Mouse (Mus musculus): ENCODE results near the gene Ube2v1. TPM values are rescaled to one million over a fixed set of nuclear protein-coding genes. Genes with fewer than 3 reads are reported as not detected.

Ube2v1 gene
- polyA plus RNA-seq, 1 experiment: 89.8 TPM

DNA sequence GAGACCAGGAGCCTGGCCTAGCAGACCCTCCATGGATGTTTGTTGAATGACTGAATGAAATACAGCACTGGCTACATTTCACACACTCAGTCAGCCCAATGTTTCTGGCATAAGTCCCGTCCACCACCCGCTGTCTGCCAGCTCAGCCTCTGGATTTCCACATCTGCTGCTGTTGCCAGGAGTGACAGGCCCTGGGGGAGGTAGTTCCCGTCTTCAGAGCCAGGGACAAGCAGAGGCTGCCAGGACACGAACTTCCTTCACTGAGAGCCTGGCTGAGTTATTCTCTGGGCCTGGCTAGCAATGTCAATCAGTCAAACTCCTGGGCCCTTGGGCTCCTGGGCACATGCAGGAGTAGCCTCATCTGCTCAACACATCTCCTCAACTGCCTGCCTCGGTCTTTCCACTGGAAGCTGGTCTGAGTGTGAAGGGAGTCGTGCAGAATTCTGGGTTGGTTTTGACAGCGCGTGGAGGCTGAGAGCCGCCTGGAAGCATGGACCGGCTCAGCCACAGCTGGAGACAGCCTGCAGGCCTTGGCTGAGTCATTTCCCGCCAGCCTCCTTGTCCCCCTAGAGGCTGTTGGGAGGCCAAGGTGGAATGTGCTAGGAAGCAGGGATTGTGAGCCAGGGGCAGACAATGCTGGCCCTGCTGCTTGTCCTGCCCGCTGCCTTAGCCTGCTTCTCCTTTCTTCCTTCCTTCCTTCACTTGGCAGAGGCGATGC is 61.8 kb downstream of the Ube2v1 start:
- no peak for TF ChIP-seq POLR2A (IDR thresholded peaks at IDR 0.05; ENCODE audit: low read depth, low read length)
- no peak for TF ChIP-seq CTCF (IDR thresholded peaks at IDR 0.05; ENCODE audit: extremely low read depth, insufficient read length, insufficient replicate concordance, low read depth, low read length)
- no peaks in the 10 kb centered on the region for H3K4me1 ChIP-seq (ENCODE audit: control insufficient read depth, insufficient read depth, insufficient read length, low read length)
- WGBS: 64% methylated on average over 13 of the region's 13 CpGs
- H3K27ac ChIP-seq (ENCODE audit: insufficient read depth, low read depth, low read length): peak overlapping the region; percentile 44
- H3K36me3 ChIP-seq (ENCODE audit: control insufficient read depth, insufficient read depth, low read length): no peaks in the 10 kb centered on the region
- H3K4me3 ChIP-seq (ENCODE audit: low read depth, low read length): no peak overlapping the region
- no peaks in the 10 kb centered on the region for H3K27me3 ChIP-seq (ENCODE audit: control insufficient read depth, insufficient read depth, low read length)

DNA sequence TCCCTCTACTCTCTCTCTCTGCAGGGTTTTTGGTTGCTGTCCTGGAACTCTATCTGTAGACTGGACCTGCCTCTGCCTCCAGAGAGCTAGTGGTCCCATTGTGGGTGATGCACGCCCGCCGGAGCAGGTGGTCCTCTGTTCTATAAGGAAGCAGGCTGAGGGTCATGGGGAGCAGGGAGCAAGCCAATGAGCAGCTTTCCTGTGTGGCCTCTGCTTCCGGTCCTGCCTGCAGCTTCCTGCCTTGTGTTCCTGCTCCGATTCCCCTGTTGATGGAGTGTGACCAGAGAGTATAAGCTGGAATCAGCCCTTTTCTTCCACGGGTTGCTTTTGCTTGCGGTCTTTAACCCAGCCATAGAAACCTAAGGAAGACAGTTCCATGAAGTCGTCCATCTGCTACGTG is 63.8 kb downstream of the Ube2v1 start:
- H3K4me3 ChIP-seq (ENCODE audit: low read depth, low read length): no peak overlapping the region
- no peaks in the 10 kb centered on the region for H3K27me3 ChIP-seq (ENCODE audit: control insufficient read depth, insufficient read depth, low read length)
- no peak overlapping the region for H3K27ac ChIP-seq (ENCODE audit: insufficient read depth, low read depth, low read length)
- TF ChIP-seq CTCF (IDR thresholded peaks at IDR 0.05; ENCODE audit: extremely low read depth, insufficient read length, insufficient replicate concordance, low read depth, low read length) (no peak), POLR2A (IDR thresholded peaks at IDR 0.05; ENCODE audit: low read depth, low read length) (no peak)
- H3K36me3 ChIP-seq (ENCODE audit: control insufficient read depth, insufficient read depth, low read length): no peaks in the 10 kb centered on the region
- H3K4me1 ChIP-seq (ENCODE audit: control insufficient read depth, insufficient read depth, insufficient read length, low read length): no peaks in the 10 kb centered on the region; the same call in 1 of the 2 replicates
- WGBS: 78% methylated on average over 9 of the region's 9 CpGs

DNA sequence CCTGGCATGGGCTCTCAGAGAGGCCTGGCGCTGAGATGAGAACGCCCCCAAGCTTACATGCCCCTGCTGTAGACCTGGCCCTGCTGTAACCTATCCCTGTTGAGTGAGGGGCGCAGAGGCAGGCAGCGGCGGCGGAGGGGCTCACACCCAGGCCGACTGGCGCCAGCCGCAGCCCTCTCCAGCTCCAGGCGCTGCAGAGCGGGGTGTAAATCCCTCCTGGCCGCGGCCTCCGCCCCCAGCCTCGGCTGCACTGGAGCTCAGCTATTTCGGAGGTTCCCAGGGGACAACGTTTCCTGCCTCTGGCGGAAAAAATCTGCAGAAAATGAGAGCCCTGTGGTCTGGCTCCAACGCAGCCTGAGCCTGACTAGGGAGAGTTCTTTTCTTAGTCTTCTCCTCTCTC is 66.2 kb downstream of the Ube2v1 start:
- no peak overlapping the region for H3K27ac ChIP-seq (ENCODE audit: insufficient read depth, low read depth, low read length)

DNA sequence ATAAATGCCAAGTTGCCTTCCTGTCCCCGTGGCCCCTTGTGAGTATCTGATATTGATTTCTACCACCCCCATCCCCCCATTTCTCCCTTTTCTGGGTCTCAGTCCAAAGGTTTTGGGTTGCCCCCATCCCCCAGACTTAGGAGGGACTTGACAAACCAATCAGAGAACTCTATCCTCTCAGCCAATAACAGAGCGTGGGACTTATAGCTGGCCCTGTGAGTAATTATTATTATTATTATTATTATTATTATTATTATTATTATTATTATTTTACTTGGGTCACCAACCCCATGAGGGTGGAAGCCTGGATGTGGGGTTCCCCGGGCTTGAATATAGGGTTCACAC is 66.6 kb downstream of the Ube2v1 start:
- 68% methylated on average over 3 of the region's 3 CpGs for WGBS

More for the DNA sequence above, 66.2 kb downstream of the Ube2v1 start:
- TF ChIP-seq CTCF (IDR thresholded peaks at IDR 0.05; ENCODE audit: extremely low read depth, insufficient read length, insufficient replicate concordance, low read depth, low read length) (no peak), POLR2A (IDR thresholded peaks at IDR 0.05; ENCODE audit: low read depth, low read length) (no peak)
- no peak overlapping the region for H3K4me3 ChIP-seq (ENCODE audit: low read depth, low read length)
- H3K36me3 ChIP-seq (ENCODE audit: control insufficient read depth, insufficient read depth, low read length): no peaks in the 10 kb centered on the region
- H3K4me1 ChIP-seq (ENCODE audit: control insufficient read depth, insufficient read depth, insufficient read length, low read length): no peaks in the 10 kb centered on the region; the same call in 1 of the 2 replicates
- H3K27me3 ChIP-seq (ENCODE audit: control insufficient read depth, insufficient read depth, low read length): no peaks in the 10 kb centered on the region
- 46% methylated on average over 19 of the region's 19 CpGs for WGBS

DNA sequence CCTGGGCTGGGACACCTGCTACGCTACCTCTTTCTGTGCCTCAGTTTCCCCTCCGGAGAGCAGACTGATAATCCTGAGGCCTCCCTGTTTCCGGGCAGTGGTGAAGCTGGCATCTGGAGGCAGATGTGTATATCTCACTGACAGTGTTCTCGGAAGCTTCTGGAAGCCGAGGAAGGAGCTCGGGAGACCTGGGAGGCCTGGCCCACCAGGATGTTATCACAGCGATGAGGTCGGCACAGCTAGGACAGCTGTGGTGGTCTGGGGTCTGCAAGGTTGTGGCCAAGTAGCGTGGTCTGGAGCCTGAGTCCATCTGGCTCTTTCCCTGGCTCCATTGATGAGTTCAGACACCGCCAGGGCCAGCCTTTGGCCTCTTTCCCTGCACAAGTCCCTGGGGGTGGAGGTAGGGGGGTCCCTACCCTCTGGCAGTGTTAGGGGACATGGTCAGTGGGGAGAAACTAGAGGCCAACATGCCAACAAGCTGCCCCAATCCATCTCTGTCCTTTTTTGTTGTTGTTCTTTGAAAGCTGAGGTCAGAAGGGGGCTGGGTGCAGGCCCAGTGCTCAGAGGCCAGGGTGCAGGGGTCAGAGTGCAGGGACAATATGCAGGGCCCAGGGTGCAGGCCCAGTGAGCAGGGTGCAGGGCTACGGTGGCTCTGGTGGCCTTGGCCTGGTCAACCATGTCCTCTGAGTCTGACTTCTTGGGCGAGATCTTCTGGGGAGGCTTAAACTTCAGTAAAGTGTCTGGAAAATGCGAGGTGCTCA is 67.2 kb downstream of the Ube2v1 start:
- WGBS: 86% methylated on average over 13 of the region's 13 CpGs
- Histone ChIP-seq H3K4me1 (ENCODE audit: control insufficient read depth, insufficient read depth, insufficient read length, low read length) (no peaks in the 10 kb centered on the region; the same call in 1 of the 2 replicates), H3K4me3 (ENCODE audit: low read depth, low read length) (no peak overlapping the region), H3K27me3 (ENCODE audit: control insufficient read depth, insufficient read depth, low read length) (no peaks in the 10 kb centered on the region; the same call in 1 of the 2 replicates), H3K27ac (ENCODE audit: insufficient read depth, low read depth, low read length) (no peak overlapping the region), H3K36me3 (ENCODE audit: control insufficient read depth, insufficient read depth, low read length) (no peaks in the 10 kb centered on the region)
- TF ChIP-seq CTCF (IDR thresholded peaks at IDR 0.05; ENCODE audit: extremely low read depth, insufficient read length, insufficient replicate concordance, low read depth, low read length) (no peak), POLR2A (IDR thresholded peaks at IDR 0.05; ENCODE audit: low read depth, low read length) (no peak)

More for the DNA sequence above, 66.6 kb downstream of the Ube2v1 start:
- Histone ChIP-seq H3K4me3 (ENCODE audit: low read depth, low read length) (no peak overlapping the region), H3K27ac (ENCODE audit: insufficient read depth, low read depth, low read length) (no peak overlapping the region), H3K36me3 (ENCODE audit: control insufficient read depth, insufficient read depth, low read length) (no peaks in the 10 kb centered on the region), H3K27me3 (ENCODE audit: control insufficient read depth, insufficient read depth, low read length) (no peaks in the 10 kb centered on the region), H3K4me1 (ENCODE audit: control insufficient read depth, insufficient read depth, insufficient read length, low read length) (no peaks in the 10 kb centered on the region; the same call in 1 of the 2 replicates)
- TF ChIP-seq POLR2A (IDR thresholded peaks at IDR 0.05; ENCODE audit: low read depth, low read length) (no peak), CTCF (IDR thresholded peaks at IDR 0.05; ENCODE audit: extremely low read depth, insufficient read length, insufficient replicate concordance, low read depth, low read length) (no peak)

DNA sequence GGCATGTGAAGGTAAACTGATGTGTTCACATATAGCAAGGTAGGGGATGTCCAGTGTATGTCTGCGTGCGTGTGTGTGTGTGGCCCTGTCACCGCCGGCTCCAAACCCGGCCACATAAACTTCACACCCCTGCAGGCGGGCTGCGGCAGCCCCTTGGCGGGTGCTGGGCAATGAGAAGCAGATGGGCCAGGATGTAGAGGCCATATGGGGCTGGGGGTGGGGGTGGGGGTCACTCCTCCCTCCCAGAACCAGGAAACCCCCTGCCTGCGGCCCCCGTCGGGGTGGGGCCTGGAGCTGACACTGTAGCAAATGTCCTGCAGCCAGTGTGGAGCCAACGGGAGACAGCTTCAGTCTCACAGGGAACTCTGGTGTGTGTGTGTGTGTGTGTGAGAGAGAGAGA is 68.2 kb downstream of the Ube2v1 start:
- H3K4me1 ChIP-seq (ENCODE audit: control insufficient read depth, insufficient read depth, insufficient read length, low read length): no peaks in the 10 kb centered on the region; the same call in 1 of the 2 replicates
- H3K27me3 ChIP-seq (ENCODE audit: control insufficient read depth, insufficient read depth, low read length): peaks cover 3% of the 10 kb centered on the region; the same call in 1 of the 2 replicates
- no peak for TF ChIP-seq CTCF (IDR thresholded peaks at IDR 0.05; ENCODE audit: extremely low read depth, insufficient read length, insufficient replicate concordance, low read depth, low read length)
- no peak for TF ChIP-seq POLR2A (IDR thresholded peaks at IDR 0.05; ENCODE audit: low read depth, low read length)
- H3K4me3 ChIP-seq (ENCODE audit: low read depth, low read length): no peak overlapping the region
- WGBS: 76% methylated on average over 12 of the region's 12 CpGs
- H3K27ac ChIP-seq (ENCODE audit: insufficient read depth, low read depth, low read length): no peak overlapping the region
- no peaks in the 10 kb centered on the region for H3K36me3 ChIP-seq (ENCODE audit: control insufficient read depth, insufficient read depth, low read length)

DNA sequence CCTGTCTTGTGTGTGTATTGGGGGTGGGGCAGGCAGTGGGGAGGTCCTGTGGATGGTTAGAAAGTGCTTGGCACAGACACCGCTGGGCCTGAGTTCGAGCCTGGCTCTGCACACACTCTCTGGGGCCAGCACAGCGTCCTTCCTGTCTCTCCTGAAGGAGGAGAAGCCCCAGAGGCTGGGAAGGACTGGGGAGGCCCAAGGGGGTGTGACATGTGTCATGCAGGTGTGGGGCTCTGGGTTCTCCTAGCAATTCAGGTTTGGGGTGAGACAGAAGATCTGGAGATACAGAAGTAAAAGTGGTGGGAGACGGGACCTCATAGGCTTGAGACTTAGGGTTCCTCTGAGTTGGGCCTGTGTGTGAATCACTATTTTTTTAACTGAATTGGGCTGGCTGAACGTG is 68.9 kb downstream of the Ube2v1 start:
- no peaks in the 10 kb centered on the region for H3K36me3 ChIP-seq (ENCODE audit: control insufficient read depth, insufficient read depth, low read length)
- H3K4me3 ChIP-seq (ENCODE audit: low read depth, low read length): no peak overlapping the region
- H3K27me3 ChIP-seq (ENCODE audit: control insufficient read depth, insufficient read depth, low read length): peaks cover 6% of the 10 kb centered on the region
- no peak for TF ChIP-seq CTCF (IDR thresholded peaks at IDR 0.05; ENCODE audit: extremely low read depth, insufficient read length, insufficient replicate concordance, low read depth, low read length)
- no peak for TF ChIP-seq POLR2A (IDR thresholded peaks at IDR 0.05; ENCODE audit: low read depth, low read length)
- no peak overlapping the region for H3K27ac ChIP-seq (ENCODE audit: insufficient read depth, low read depth, low read length)
- 68% methylated on average over 5 of the region's 5 CpGs for WGBS
- H3K4me1 ChIP-seq (ENCODE audit: control insufficient read depth, insufficient read depth, insufficient read length, low read length): no peaks in the 10 kb centered on the region; the same call in 1 of the 2 replicates
